Mouse (Mus musculus) midbrain, postnatal 0 days (tissue): Measurements from ENCODE around the gene Gm29276. TPM values are rescaled to one million over a fixed set of nuclear protein-coding genes. Genes with fewer than 3 reads are reported as not detected.
"Not testable (repeated sequence)": the region's sequence is repeated elsewhere in the genome, so short reads cannot be mapped to it uniquely, and the experiment has no call there.

Source experiments
- ATAC-seq: fragments of 200-750 bp; cut with Nextera tagmentation; 2 replicates; pipeline ENCODE4 v1.8.0; 2017; ENCODE audit warnings: moderate number of reproducible peaks, mild to moderate bottlenecking, moderate TSS enrichment, moderate library complexity; ENCODE audit not compliant: low FRiP score
- DNase-seq: peaks from one replicate; pipeline ENCODE4 v3.0.0-alpha.2; 2015; ENCODE audit warnings: low spot score
- H3K27ac ChIP-seq: fragments of 300-500 bp; sonication (generic); 2 replicates; pipeline ENCODE4 v1.5.1; 2014; ENCODE audit warnings: low read depth, mild to moderate bottlenecking, low read length, mixed read lengths
- H3K27me3 ChIP-seq: fragments of 300-500 bp; sonication (generic); 2 replicates; pipeline ENCODE4 v1.6.1; 2014; ENCODE audit warnings: low read length, control low read depth, mixed read lengths; ENCODE audit not compliant: insufficient read depth
- H3K36me3 ChIP-seq: fragments of 300-500 bp; sonication (generic); 2 replicates; pipeline ENCODE4 v1.6.1; 2014; ENCODE audit warnings: low read length, control low read depth, mixed read lengths; ENCODE audit not compliant: insufficient read depth
- H3K4me1 ChIP-seq: fragments of 300-500 bp; sonication (generic); 2 replicates; pipeline ENCODE4 v1.6.1; 2014; ENCODE audit warnings: mild to moderate bottlenecking, control low read depth, antibody characterized with exemption, low read length, mixed read lengths; ENCODE audit not compliant: insufficient read depth
- H3K4me2 ChIP-seq: fragments of 300-500 bp; sonication (generic); 2 replicates; pipeline ENCODE4 v1.6.1; 2014; ENCODE audit warnings: low read depth, mild to moderate bottlenecking, low read length, mixed read lengths; ENCODE audit not compliant: poor library complexity, severe bottlenecking
- H3K4me3 ChIP-seq: fragments of 300-500 bp; sonication (generic); 2 replicates; pipeline ENCODE4 v1.5.1; 2014; ENCODE audit warnings: low read depth, mild to moderate bottlenecking, low read length, moderate library complexity
- H3K9ac ChIP-seq: fragments of 300-500 bp; sonication (generic); replicated peaks from 2 replicates; pipeline ENCODE4 v1.6.1; 2014; ENCODE audit warnings: mild to moderate bottlenecking, low read length, moderate library complexity, mixed read lengths; ENCODE audit not compliant: poor library complexity, severe bottlenecking
- H3K9me3 ChIP-seq: fragments of 300-500 bp; sonication (generic); 2 replicates; pipeline ENCODE4 v1.6.1; 2016; ENCODE audit warnings: low read length, control low read depth
- WGBS: fragments of 180-500 bp; shearing (Covaris S2); extraction: QIAGEN DNeasy Blood & Tissue Kit; methylation state at CpG from one replicate; pipeline ENCODE4 v1.1.7; 2014; 5-methylcytosine and 5-hydroxymethylcytosine counted together
- polyA plus RNA-seq: library from polyadenylated mRNA; unstranded; fragments of >200 nt; fragmentation: Nextera tagmentation; extraction: Ambion mirVana; gene quantifications from 2 replicates; pipeline ENCODE4 v1.2.1, GENCODE M21; 2015
- total RNA-seq: library from RNA; depleted of rRNA; stranded (reverse); fragments of >200 nt; gene quantifications from 2 replicates; pipeline ENCODE4 v1.2.3, GENCODE M21; 2014; rRNA removed

The Gm29276 gene
- not detected in 2 replicates for total RNA-seq
- polyA plus RNA-seq, result not detected in 2 replicates

DNA sequence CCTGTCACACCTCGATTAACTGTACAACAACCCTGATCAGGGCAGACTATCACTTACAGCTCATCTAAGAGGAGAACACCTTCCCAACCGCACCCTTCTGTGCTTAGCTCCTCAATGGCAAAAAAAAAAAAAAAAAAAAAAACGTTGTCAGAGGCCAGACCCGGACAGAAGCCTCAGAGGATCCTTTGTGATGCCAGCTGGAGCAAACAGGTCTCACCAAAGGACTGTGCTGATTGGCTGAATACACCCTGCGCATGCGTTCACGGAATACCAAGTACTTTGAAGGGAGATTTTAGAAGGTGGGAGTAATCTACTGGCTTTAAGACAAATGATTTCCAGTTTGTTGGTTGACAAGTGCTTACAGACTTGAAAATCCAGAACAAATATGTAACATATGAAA is at the start of gene Gm29276:
Gene Gm29276, minus strand, starts transcription at position 101 of the 400 bp plus-strand sequence.
- H3K9me3 ChIP-seq, H3K27me3 ChIP-seq, H3K36me3 ChIP-seq, H3K27ac ChIP-seq, H3K4me2 ChIP-seq, DNase-seq, H3K4me1 ChIP-seq, H3K9ac ChIP-seq, ATAC-seq, H3K4me3 ChIP-seq: not testable (repeated sequence)
- no CpG with 5 or more reads among the region's 7 CpGs for WGBS
